Mouse (Mus musculus): Measurements from ENCODE around the gene Rnf144a. TPM values are rescaled to one million over a fixed set of nuclear protein-coding genes. Genes with fewer than 3 reads are reported as not detected.
"Not testable (repeated sequence)": the region's sequence is repeated elsewhere in the genome, so short reads cannot be mapped to it uniquely, and the experiment has no call there.

Rnf144a gene
- total RNA-seq, 2 experiments from 2014 or later: 35.1 to 39.0 TPM

GRCm38 (mm10) chr12:26329031-26329675, 85.9 kb downstream of the Rnf144a start:
- DNase-seq (ENCODE audit: low spot score in 2 of 2): no peak

GRCm38 (mm10) chr12:26323783-26324364, 91.2 kb downstream of the Rnf144a start:
- no peak for DNase-seq (ENCODE audit: low spot score in 2 of 2)

GRCm38 (mm10) chr12:26316261-26316660, 98.8 kb downstream of the Rnf144a start:
- DNase-seq (ENCODE audit: low spot score in 2 of 2): no peak

- peak in 1 of 2 experiments; percentile 52 for DNase-seq (ENCODE audit: low spot score in 2 of 2)
Observed at GRCm38 (mm10) chr12:26314959-26315358, 100.1 kb downstream of the Rnf144a start.

- peak; percentile 76 for DNase-seq (ENCODE audit: low spot score in 2 of 2)
Observed at GRCm38 (mm10) chr12:26311548-26311947, 103.5 kb downstream of the Rnf144a start.

- no peak for DNase-seq (ENCODE audit: low spot score in 2 of 2)
Observed at GRCm38 (mm10) chr12:26310247-26310646, 104.8 kb downstream of the Rnf144a start.

GRCm38 (mm10) chr12:26302886-26303285, 112.2 kb downstream of the Rnf144a start:
- DNase-seq (ENCODE audit: low spot score in 2 of 2): no peak

- DNase-seq (ENCODE audit: low spot score in 2 of 2): no peak
Observed at GRCm38 (mm10) chr12:26299515-26300090, 115.5 kb downstream of the Rnf144a start.

- DNase-seq (ENCODE audit: low spot score in 2 of 2): not testable (repeated sequence)
Observed at GRCm38 (mm10) chr12:26295995-26296394, 119.1 kb downstream of the Rnf144a start.

GRCm38 (mm10) chr12:26289200-26289599, 125.9 kb downstream of the Rnf144a start:
- DNase-seq (ENCODE audit: low spot score in 2 of 2): no peak

- DNase-seq (ENCODE audit: low spot score in 2 of 2): no peak
Observed at GRCm38 (mm10) chr12:26288347-26288746, 126.7 kb downstream of the Rnf144a start.

- DNase-seq (ENCODE audit: low spot score in 2 of 2): no peak
Observed at GRCm38 (mm10) chr12:26285939-26286338, 129.1 kb downstream of the Rnf144a start.

- no peak for DNase-seq (ENCODE audit: low spot score in 2 of 2)
Observed at GRCm38 (mm10) chr12:26285460-26285859, 129.6 kb downstream of the Rnf144a start.

GRCm38 (mm10) chr12:26280719-26281480, 134.2 kb downstream of the Rnf144a start:
- DNase-seq (ENCODE audit: low spot score in 2 of 2): peak in 1 of 2 experiments; percentile 35

- peak; percentile 80 for DNase-seq (ENCODE audit: low spot score in 2 of 2)
Observed at GRCm38 (mm10) chr12:26277002-26277669, 137.9 kb downstream of the Rnf144a start.

GRCm38 (mm10) chr12:26276556-26276955, 138.5 kb downstream of the Rnf144a start:
- no peak for DNase-seq (ENCODE audit: low spot score in 2 of 2)

Small RNA genes lying within 50 kb of the gene (microRNA-seq; reads per million reads assigned to microRNA genes)
- gene Mir6538: 2.5 to 3.3 reads per million in 2 experiments

Other genes starting within 250 kb of the Rnf144a start
- 1 to 10 TPM in 1 of 2 experiments, under 1 TPM in 1; 0.46 to 1.0 TPM for gene Rsad2, start 41.2 kb upstream of the Rnf144a start, total RNA-seq (2021)
- 10 to 100 TPM; 19.9 to 21.6 TPM for gene Cmpk2, start 54.0 kb upstream of the Rnf144a start, total RNA-seq (2021)

Measured in layer of hippocampus, postnatal 10 days (tissue).